Mouse (Mus musculus) erythroblast, embryonic 14.5 days (primary cell): ENCODE data around the gene Guk1. TPM values are rescaled to one million over a fixed set of nuclear protein-coding genes. Genes with fewer than 3 reads are reported as not detected.

Experiments
- H3K27me3 ChIP-seq: 2 replicates; pipeline ENCODE4 v1.6.1; 2012; ENCODE audit warnings: inconsistent platforms; ENCODE audit not compliant: control insufficient read depth
- H3K36me3 ChIP-seq: 2 replicates; pipeline ENCODE4 v1.6.1; 2012; ENCODE audit warnings: mild to moderate bottlenecking, inconsistent platforms; ENCODE audit not compliant: control insufficient read depth
- H3K4me1 ChIP-seq: 2 replicates; pipeline ENCODE4 v1.6.1; 2012; ENCODE audit warnings: inconsistent platforms; ENCODE audit not compliant: control insufficient read depth
- H3K4me3 ChIP-seq: replicated peaks from 2 replicates; pipeline ENCODE3; 2012; ENCODE audit warnings: moderate library complexity, mild to moderate bottlenecking, inconsistent platforms
- H3K9me3 ChIP-seq: 2 replicates; pipeline ENCODE4 v1.6.1; 2012; ENCODE audit warnings: low read length, inconsistent platforms, mixed read lengths; ENCODE audit not compliant: control insufficient read depth
- GATA1 ChIP-seq: IDR thresholded peaks from 2 replicates; pipeline ENCODE4 v1.6.1; 2012; ENCODE audit warnings: low read length, inconsistent platforms, mixed read lengths
- TAL1 ChIP-seq: IDR thresholded peaks from 3 replicates; pipeline ENCODE4 v1.6.1; 2012; ENCODE audit warnings: low read length, inconsistent platforms, mixed read lengths
- polyA plus RNA-seq: library from polyadenylated mRNA; stranded (reverse); fragments of >175 nt; gene quantifications from 2 replicates; pipeline ENCODE4 v1.2.3, GENCODE M21; 2012

Guk1 gene
- polyA plus RNA-seq, 1 experiment = 1.9 TPM

- Histone ChIP-seq H3K4me1 (no peaks in the 10 kb centered on the region; the same call in 1 of the 2 replicates), H3K36me3 (no peaks in the 10 kb centered on the region), H3K27me3 (peaks cover 64% of the 10 kb centered on the region), H3K4me3 (no peak overlapping the region), H3K9me3 (no peaks in the 10 kb centered on the region)
- TF ChIP-seq TAL1 = no peak
- no peak for TF ChIP-seq GATA1
Measured at GRCm38 (mm10) chr11:59136994-59137706, 54.9 kb downstream of the Guk1 start.

- Histone ChIP-seq H3K27me3 (peaks cover 64% of the 10 kb centered on the region), H3K4me3 (no peak within 1 kb of the TSS), H3K36me3 (no peaks in the 10 kb centered on the region), H3K9me3 (no peaks in the 10 kb centered on the region), H3K4me1 (no peaks in the 10 kb centered on the region)
- TF ChIP-seq TAL1 = no peak
- TF ChIP-seq GATA1 = no peak
Measured at GRCm38 (mm10) chr11:59135904-59136452, 56.0 kb downstream of the Guk1 start, which contains the start of gene Obscn. Gene Obscn, minus strand, starts transcription at chr11:59136402.

GRCm38 (mm10) chr11:59135051-59135820 is 56.8 kb downstream of the Guk1 start:
- H3K9me3 ChIP-seq = no peaks in the 10 kb centered on the region
- H3K36me3 ChIP-seq = no peaks in the 10 kb centered on the region
- no peak for TF ChIP-seq GATA1
- TF ChIP-seq TAL1 = no peak
- H3K4me1 ChIP-seq = no peaks in the 10 kb centered on the region
- H3K27me3 ChIP-seq = peaks cover 64% of the 10 kb centered on the region
- no peak overlapping the region for H3K4me3 ChIP-seq

- TF ChIP-seq TAL1 = no peak; the same call in 2 of the 3 replicates
- no peak for TF ChIP-seq GATA1
- no peaks in the 10 kb centered on the region for H3K9me3 ChIP-seq
- H3K36me3 ChIP-seq = no peaks in the 10 kb centered on the region
- H3K27me3 ChIP-seq = peaks cover 64% of the 10 kb centered on the region
- no peak overlapping the region for H3K4me3 ChIP-seq
- no peaks in the 10 kb centered on the region for H3K4me1 ChIP-seq
Measured at GRCm38 (mm10) chr11:59134373-59134997, 57.5 kb downstream of the Guk1 start.

Other genes with a start within 250 kb of the Guk1 start
- gene Hist3h2ba, start 243.3 kb downstream of the Guk1 start, polyA plus RNA-seq = 5.1 and 5.4 TPM in 2 replicates
- 5.7 and 9.8 TPM in 2 replicates for gene Hist3h2a, start 237.5 kb downstream of the Guk1 start, polyA plus RNA-seq
- gene Trim17, start 237.5 kb downstream of the Guk1 start, polyA plus RNA-seq = 0.14 TPM in 1 of 2 replicates, not detected in the other
- 1.0 and 1.2 TPM in 2 replicates for gene Trim11, start 214.1 kb downstream of the Guk1 start, polyA plus RNA-seq
- gene Obscn, start 55.8 kb downstream of the Guk1 start, polyA plus RNA-seq = 0.01 and 0.03 TPM in 2 replicates
- gene Iba57, start 28.5 kb downstream of the Guk1 start, polyA plus RNA-seq = 2.9 and 3.3 TPM in 2 replicates
- gene Gjc2, start 9.0 kb downstream of the Guk1 start, polyA plus RNA-seq = 0.03 TPM in 1 of 2 replicates, not detected in the other
- 4.0 and 5.3 TPM in 2 replicates for gene Mrpl55, start 10.3 kb upstream of the Guk1 start, polyA plus RNA-seq
- 6.9 and 8.6 TPM in 2 replicates for gene 2310033P09Rik, start 16.1 kb upstream of the Guk1 start, polyA plus RNA-seq
- 10.0 and 10.5 TPM in 2 replicates for gene Arf1, start 36.1 kb upstream of the Guk1 start, polyA plus RNA-seq
- 0.02 TPM in 1 of 2 replicates, not detected in the other for gene Wnt3a, start 98.5 kb upstream of the Guk1 start, polyA plus RNA-seq
- not detected in 2 replicates for gene Wnt9a, start 114.7 kb upstream of the Guk1 start, polyA plus RNA-seq
- 0.06 TPM in 1 of 2 replicates, not detected in the other for gene Prss38, start 183.4 kb upstream of the Guk1 start, polyA plus RNA-seq